ENCODE assay signal across 17 mouse cellular contexts in the genomic region with DNA sequence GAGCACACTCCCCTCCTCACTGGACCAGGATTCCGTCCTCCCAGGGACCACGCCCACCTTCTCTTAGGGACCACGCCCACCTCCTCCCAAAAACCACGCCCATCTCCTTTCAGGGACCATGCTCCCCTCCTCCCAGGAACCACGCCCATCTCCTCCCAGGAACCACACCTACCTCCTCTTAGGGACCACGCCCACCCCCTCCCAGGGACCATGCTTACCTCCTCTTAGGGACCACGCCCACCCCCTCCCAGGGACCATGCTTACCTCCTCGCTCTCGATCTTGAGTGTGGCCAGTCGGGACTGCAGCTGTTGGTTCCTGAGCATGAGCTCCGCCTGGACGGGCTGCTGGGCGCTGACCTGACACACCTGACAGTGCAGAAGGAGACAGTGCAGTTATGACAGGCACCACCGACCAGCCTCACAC.
DNase-seq lines count a peak whose midpoint lies in the region; ATAC-seq lines count a peak whose summit lies in the region.
"Had no signal": no experiment of that assay in that cellular context is flagged by ENCODE, and none has a peak within 500 bp of the region (broad histone marks: within the 10 kb centered on the region; RNA-seq: fewer than 3 reads in every experiment).

No protein-coding gene starts in this region.

- H3K4me1 ChIP-seq in kidney, embryonic 14.5 days (ENCODE audit: control insufficient read depth, insufficient read depth, low read length) = no peaks in the 10 kb centered on the region
- peaks cover 2% of the 10 kb centered on the region; the same call in 1 of the 2 replicates for H3K4me1 ChIP-seq in midbrain, embryonic 13.5 days (replicated peaks)
- no peaks in the 10 kb centered on the region for H3K4me1 ChIP-seq in midbrain, embryonic 15.5 days
- H3K4me1 ChIP-seq in stomach, embryonic 14.5 days (ENCODE audit: control insufficient read depth, insufficient read depth, low read length) = no peaks in the 10 kb centered on the region
- H3K4me1 ChIP-seq: heart, embryonic 15.5 days; megakaryocyte, embryonic 14.5 days had no signal

- 39% methylated on average over 14 of the region's 14 CpGs for WGBS in kidney, embryonic 14.5 days
- 39% methylated on average over 14 of the region's 14 CpGs for WGBS in midbrain, embryonic 13.5 days
- WGBS in midbrain, embryonic 15.5 days = 47% methylated on average over 14 of the region's 14 CpGs
- 42% methylated on average over 14 of the region's 14 CpGs for WGBS in stomach, embryonic 14.5 days

- no peak for DNase-seq in kidney, postnatal 10 days
- DNase-seq in WW6 (ENCODE audit: low read depth, low spot score) = peak; percentile 73
- no peak for DNase-seq in spleen, postnatal 14 days (ENCODE audit: low spot score in 2 of 2)
- no peak for DNase-seq in gastrocnemius, adult 8-10 months (ENCODE audit: low spot score in 2 of 2)
- DNase-seq: adrenal gland, postnatal 36 days; cerebellum, postnatal 36 days; forebrain, postnatal 0 days; gastrocnemius, postnatal 25 days; thymus, postnatal 25 days had no signal

- H3K4me2 ChIP-seq in kidney, embryonic 14.5 days (replicated peaks; ENCODE audit: low read depth, low read length) = no peak overlapping the region
- no peak overlapping the region for H3K4me2 ChIP-seq in midbrain, embryonic 13.5 days (replicated peaks)
- H3K4me2 ChIP-seq in midbrain, embryonic 15.5 days = no peak overlapping the region
- H3K4me2 ChIP-seq in stomach, embryonic 14.5 days (replicated peaks; ENCODE audit: low read depth, low read length) = no peak overlapping the region
- H3K4me2 ChIP-seq: heart, embryonic 15.5 days had no signal

- no peaks in the 10 kb centered on the region for H3K9me3 ChIP-seq in kidney, embryonic 14.5 days (ENCODE audit: control insufficient read depth, low read length)
- H3K9me3 ChIP-seq in midbrain, embryonic 13.5 days = no peaks in the 10 kb centered on the region
- no peaks in the 10 kb centered on the region for H3K9me3 ChIP-seq in midbrain, embryonic 15.5 days
- H3K9me3 ChIP-seq in stomach, embryonic 14.5 days (ENCODE audit: control insufficient read depth, low read depth, low read length) = 0 out of 2 replicates have a peak, but pooled peaks cover 5% of the 10 kb centered on the region
- H3K9me3 ChIP-seq: heart, embryonic 15.5 days had no signal

- no peak overlapping the region for H3K27ac ChIP-seq in kidney, embryonic 14.5 days (ENCODE audit: low read depth, low read length)
- H3K27ac ChIP-seq in midbrain, embryonic 13.5 days = no peak overlapping the region
- no peak overlapping the region for H3K27ac ChIP-seq in midbrain, embryonic 15.5 days
- H3K27ac ChIP-seq in stomach, embryonic 14.5 days (ENCODE audit: low read length) = no peak overlapping the region
- H3K27ac ChIP-seq: heart, embryonic 15.5 days; left cerebral cortex, adult 2 months had no signal

- no peak overlapping the region for H3K4me3 ChIP-seq in kidney, embryonic 14.5 days (ENCODE audit: low read length)
- H3K4me3 ChIP-seq in midbrain, embryonic 13.5 days (replicated peaks) = no peak overlapping the region
- no peak overlapping the region for H3K4me3 ChIP-seq in midbrain, embryonic 15.5 days
- H3K4me3 ChIP-seq in stomach, embryonic 14.5 days (ENCODE audit: low read depth, low read length) = no peak overlapping the region
- H3K4me3 ChIP-seq: heart, embryonic 15.5 days; left cerebral cortex, adult 2 months; megakaryocyte, embryonic 14.5 days had no signal

- H3K36me3 ChIP-seq in kidney, embryonic 14.5 days (ENCODE audit: control insufficient read depth, insufficient read depth, low read length) = 0 out of 2 replicates have a peak, but pooled peaks cover 4% of the 10 kb centered on the region
- peaks cover 53% of the 10 kb centered on the region for H3K36me3 ChIP-seq in midbrain, embryonic 13.5 days
- H3K36me3 ChIP-seq in midbrain, embryonic 15.5 days (replicated peaks) = no peaks in the 10 kb centered on the region
- no peaks in the 10 kb centered on the region; the same call in 1 of the 2 replicates for H3K36me3 ChIP-seq in stomach, embryonic 14.5 days (ENCODE audit: control insufficient read depth, insufficient read depth, low read length)
- H3K36me3 ChIP-seq: heart, embryonic 15.5 days had no signal

- ATAC-seq in kidney, embryonic 14.5 days (ENCODE audit: low FRiP score, low TSS enrichment) = peak; percentile 53
- 0 out of 2 replicates have a peak, but pooled peaks have one; percentile 30 for ATAC-seq in midbrain, embryonic 13.5 days
- no peak for ATAC-seq in midbrain, embryonic 15.5 days (replicated peaks)
- peak; percentile 18; the same call in 1 of the 2 replicates for ATAC-seq in stomach, embryonic 14.5 days (ENCODE audit: insufficient number of reproducible peaks, insufficient read depth, low FRiP score, low read depth)
- ATAC-seq: forebrain, postnatal 0 days; intestine, embryonic 16.5 days had no signal

- H3K9ac ChIP-seq in kidney, embryonic 14.5 days (ENCODE audit: low read depth, low read length) = no peak overlapping the region
- no peak overlapping the region for H3K9ac ChIP-seq in midbrain, embryonic 13.5 days (replicated peaks)
- H3K9ac ChIP-seq in midbrain, embryonic 15.5 days = no peak overlapping the region
- H3K9ac ChIP-seq in stomach, embryonic 14.5 days (replicated peaks; ENCODE audit: low read depth, low read length) = no peak overlapping the region
- H3K9ac ChIP-seq: forebrain, postnatal 0 days; heart, embryonic 15.5 days had no signal

- H3K27me3 ChIP-seq in kidney, embryonic 14.5 days (ENCODE audit: control insufficient read depth, insufficient read depth, low read length) = no peaks in the 10 kb centered on the region
- no peaks in the 10 kb centered on the region for H3K27me3 ChIP-seq in midbrain, embryonic 13.5 days
- H3K27me3 ChIP-seq in midbrain, embryonic 15.5 days (replicated peaks) = no peaks in the 10 kb centered on the region
- no peaks in the 10 kb centered on the region for H3K27me3 ChIP-seq in stomach, embryonic 14.5 days (ENCODE audit: control insufficient read depth, insufficient read depth, low read length)
- H3K27me3 ChIP-seq: heart, embryonic 15.5 days; megakaryocyte, embryonic 14.5 days had no signal
